Mouse (Mus musculus): Measurements from ENCODE around the gene Mrpl43. TPM values are rescaled to one million over a fixed set of nuclear protein-coding genes. Genes with fewer than 3 reads are reported as not detected.

Gene Mrpl43
- polyA plus RNA-seq, 1 experiment, result 86.5 TPM

DNA sequence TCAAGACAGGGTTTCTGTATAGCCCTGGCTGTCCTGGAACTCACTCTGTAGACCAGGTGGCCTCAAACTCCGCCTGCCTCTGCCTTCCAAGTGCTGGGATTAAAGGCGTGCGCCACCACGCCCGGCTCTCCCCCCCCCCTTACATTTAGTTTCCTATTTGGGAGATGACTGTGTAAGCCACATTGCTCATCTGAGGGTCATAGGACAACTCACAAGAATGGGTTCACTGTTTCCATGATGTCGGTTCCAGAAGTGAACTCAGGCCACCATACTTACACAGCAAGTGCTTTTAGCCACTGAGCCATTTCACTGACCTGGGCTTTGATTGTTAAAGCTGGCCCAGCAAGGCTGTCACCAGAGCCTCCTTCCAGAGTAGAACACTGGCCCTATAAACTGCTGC lies 29.1 kb downstream of the Mrpl43 start:
- Histone ChIP-seq H3K4me1 (ENCODE audit: control insufficient read depth, insufficient read depth, low read length) (no peaks in the 10 kb centered on the region), H3K27ac (ENCODE audit: insufficient read depth, low read depth, low read length) (no peak overlapping the region), H3K27me3 (replicated peaks; ENCODE audit: control insufficient read depth, insufficient read depth, low read length) (no peaks in the 10 kb centered on the region), H3K36me3 (ENCODE audit: control insufficient read depth, insufficient read depth, low read length) (peaks cover 18% of the 10 kb centered on the region), H3K4me3 (ENCODE audit: insufficient read depth, low read depth, low read length) (no peak overlapping the region)
- WGBS, result 86% methylated on average over 6 of the region's 6 CpGs
- TF ChIP-seq POLR2A (IDR thresholded peaks at IDR 0.05; ENCODE audit: low read depth, low read length) (no peak), CTCF (conservative IDR thresholded peaks at IDR 0.05; ENCODE audit: insufficient read depth, insufficient read length, low read depth, low read length) (no peak)
- no peak for DNase-seq

DNA sequence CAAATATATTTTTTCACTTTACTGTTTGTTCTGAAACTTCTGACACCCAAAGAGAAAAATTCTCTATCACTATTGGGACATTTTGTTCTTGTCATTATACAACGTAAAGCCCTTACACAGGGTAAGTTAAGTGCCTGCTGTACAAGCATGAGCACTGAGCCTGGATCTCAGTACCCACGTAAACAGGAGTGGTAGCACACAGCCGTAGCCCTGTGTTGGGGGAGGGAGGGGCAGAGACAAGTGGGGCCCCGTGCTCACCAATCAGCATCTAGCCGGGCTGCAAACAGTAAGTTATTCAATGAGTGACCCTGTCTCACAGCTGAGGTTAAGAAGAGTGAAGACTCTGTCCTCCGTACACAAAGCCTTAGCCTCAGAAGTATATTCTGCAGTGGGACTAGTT lies 29.6 kb downstream of the Mrpl43 start:
- Histone ChIP-seq H3K4me3 (ENCODE audit: insufficient read depth, low read depth, low read length) (no peak overlapping the region), H3K36me3 (ENCODE audit: control insufficient read depth, insufficient read depth, low read length) (peaks cover 18% of the 10 kb centered on the region), H3K27me3 (replicated peaks; ENCODE audit: control insufficient read depth, insufficient read depth, low read length) (no peaks in the 10 kb centered on the region), H3K27ac (ENCODE audit: insufficient read depth, low read depth, low read length) (no peak overlapping the region), H3K4me1 (ENCODE audit: control insufficient read depth, insufficient read depth, low read length) (no peaks in the 10 kb centered on the region)
- 82% methylated on average over 6 of the region's 6 CpGs for WGBS
- TF ChIP-seq CTCF (conservative IDR thresholded peaks at IDR 0.05; ENCODE audit: insufficient read depth, insufficient read length, low read depth, low read length) (no peak), POLR2A (IDR thresholded peaks at IDR 0.05; ENCODE audit: low read depth, low read length) (no peak)
- no peak for DNase-seq

DNA sequence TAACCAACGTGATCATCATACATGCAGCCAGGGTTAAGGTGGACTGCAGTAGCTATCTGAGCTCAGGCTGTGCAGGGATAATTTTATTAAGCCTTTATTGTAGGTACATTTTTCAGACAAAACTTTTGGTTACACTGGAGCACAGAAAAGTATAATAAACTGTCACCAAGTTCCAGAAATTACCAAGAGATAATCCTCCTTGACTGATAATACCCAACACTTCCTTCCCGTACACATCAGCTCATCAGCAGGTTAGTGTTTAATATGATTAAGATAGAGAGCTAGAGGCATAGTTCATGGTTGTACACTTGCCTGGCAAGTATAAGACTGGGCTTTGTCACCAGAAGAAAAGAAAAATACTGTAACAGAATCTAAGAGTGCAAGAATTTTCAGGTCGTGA lies 37.9 kb downstream of the Mrpl43 start:
- DNase-seq, result no peak
- H3K4me3 ChIP-seq (ENCODE audit: insufficient read depth, low read depth, low read length), result no peak overlapping the region
- no peaks in the 10 kb centered on the region for H3K4me1 ChIP-seq (ENCODE audit: control insufficient read depth, insufficient read depth, low read length)
- 90% methylated on average over 3 of the region's 3 CpGs for WGBS
- no peak for TF ChIP-seq CTCF (conservative IDR thresholded peaks at IDR 0.05; ENCODE audit: insufficient read depth, insufficient read length, low read depth, low read length)
- no peak for TF ChIP-seq POLR2A (IDR thresholded peaks at IDR 0.05; ENCODE audit: low read depth, low read length)
- H3K27ac ChIP-seq (ENCODE audit: insufficient read depth, low read depth, low read length), result no peak overlapping the region
- no peaks in the 10 kb centered on the region for H3K27me3 ChIP-seq (replicated peaks; ENCODE audit: control insufficient read depth, insufficient read depth, low read length)
- peaks cover 11% of the 10 kb centered on the region for H3K36me3 ChIP-seq (ENCODE audit: control insufficient read depth, insufficient read depth, low read length)

DNA sequence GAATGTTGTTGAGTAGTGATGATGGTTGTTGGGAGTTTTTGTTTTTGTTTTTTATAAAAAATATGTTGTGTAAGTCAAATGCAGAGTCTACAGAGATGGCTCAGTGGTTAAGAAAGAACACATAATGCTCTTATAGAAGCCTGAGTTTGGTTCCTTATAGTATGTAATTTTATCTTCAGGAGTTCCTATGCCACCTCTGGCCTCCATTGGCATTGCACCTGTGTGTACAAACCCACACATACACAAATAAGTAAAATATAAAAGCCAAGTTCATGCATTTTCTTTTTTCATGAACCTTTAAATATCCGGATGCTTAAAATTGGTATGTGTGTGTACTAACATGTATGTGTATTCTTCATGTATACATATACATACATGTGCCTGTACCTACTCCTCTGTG lies 40.3 kb downstream of the Mrpl43 start:
- Histone ChIP-seq H3K27me3 (replicated peaks; ENCODE audit: control insufficient read depth, insufficient read depth, low read length) (no peaks in the 10 kb centered on the region), H3K4me3 (ENCODE audit: insufficient read depth, low read depth, low read length) (no peak overlapping the region), H3K4me1 (ENCODE audit: control insufficient read depth, insufficient read depth, low read length) (no peaks in the 10 kb centered on the region), H3K36me3 (ENCODE audit: control insufficient read depth, insufficient read depth, low read length) (peaks cover 10% of the 10 kb centered on the region), H3K27ac (ENCODE audit: insufficient read depth, low read depth, low read length) (no peak overlapping the region)
- DNase-seq, result no peak
- TF ChIP-seq POLR2A (IDR thresholded peaks at IDR 0.05; ENCODE audit: low read depth, low read length) (no peak), CTCF (conservative IDR thresholded peaks at IDR 0.05; ENCODE audit: insufficient read depth, insufficient read length, low read depth, low read length) (no peak)
- 98% methylated on average over 1 of the region's 1 CpGs for WGBS

DNA sequence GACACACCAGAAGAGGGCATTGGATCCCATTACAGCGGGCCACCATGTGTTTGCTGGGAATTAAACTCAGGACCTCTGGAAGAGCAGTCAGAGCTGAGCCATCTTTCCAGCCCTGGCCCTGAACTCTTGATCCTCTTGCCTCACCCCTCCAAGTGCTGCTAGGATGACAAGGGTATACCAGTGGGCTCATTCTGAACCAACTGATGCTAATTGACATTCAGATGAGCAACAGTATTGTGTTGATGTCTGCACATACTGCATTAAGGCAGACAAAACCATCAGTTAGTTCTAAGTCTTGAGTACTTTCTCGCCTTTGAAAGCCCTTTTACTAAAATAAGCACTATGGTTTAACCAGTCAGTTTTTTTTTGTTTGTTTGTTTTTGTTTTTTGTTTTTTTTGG lies 46.6 kb downstream of the Mrpl43 start:
- H3K36me3 ChIP-seq (ENCODE audit: control insufficient read depth, insufficient read depth, low read length), result peaks cover 10% of the 10 kb centered on the region
- DNase-seq, result no peak

More for the DNA sequence above, 46.6 kb downstream of the Mrpl43 start:
- Histone ChIP-seq H3K4me1 (ENCODE audit: control insufficient read depth, insufficient read depth, low read length) (no peaks in the 10 kb centered on the region), H3K27me3 (replicated peaks; ENCODE audit: control insufficient read depth, insufficient read depth, low read length) (no peaks in the 10 kb centered on the region), H3K27ac (ENCODE audit: insufficient read depth, low read depth, low read length) (no peak overlapping the region), H3K4me3 (ENCODE audit: insufficient read depth, low read depth, low read length) (no peak overlapping the region)
- no peak for TF ChIP-seq CTCF (conservative IDR thresholded peaks at IDR 0.05; ENCODE audit: insufficient read depth, insufficient read length, low read depth, low read length)
- TF ChIP-seq POLR2A (IDR thresholded peaks at IDR 0.05; ENCODE audit: low read depth, low read length), result no peak
- 98% methylated on average over 2 of the region's 2 CpGs for WGBS

Other genes with a start within 250 kb of the Mrpl43 start
- gene Slf2, start 75.3 kb downstream of the Mrpl43 start, polyA plus RNA-seq (2012; rRNA removed), result 10.5 and 31.1 TPM in 2 replicates
- 92.2 and 119 TPM in 2 replicates for gene Sema4g, start 17.3 kb downstream of the Mrpl43 start, polyA plus RNA-seq (2012; rRNA removed)
- gene Twnk, start 779 bp downstream of the Mrpl43 start, polyA plus RNA-seq (2012; rRNA removed), result 14.8 and 15.0 TPM in 2 replicates
- gene Lzts2, start 8.0 kb upstream of the Mrpl43 start, polyA plus RNA-seq (2012; rRNA removed), result 54.7 and 74.3 TPM in 2 replicates
- 0.74 and 0.99 TPM in 2 replicates for gene Pdzd7, start 39.3 kb upstream of the Mrpl43 start, polyA plus RNA-seq (2012; rRNA removed)
- 20.8 and 23.5 TPM in 2 replicates for gene Sfxn3, start 41.1 kb upstream of the Mrpl43 start, polyA plus RNA-seq (2012; rRNA removed)
- 1.9 and 2.1 TPM in 2 replicates for gene Kazald1, start 68.8 kb upstream of the Mrpl43 start, polyA plus RNA-seq (2012; rRNA removed)
- not detected in 2 replicates for gene Tlx1, start 144.2 kb upstream of the Mrpl43 start, polyA plus RNA-seq (2012; rRNA removed)
- gene Lbx1, start 229.4 kb upstream of the Mrpl43 start, polyA plus RNA-seq (2012; rRNA removed), result 0.06 TPM in 1 of 2 replicates, not detected in the other